Mouse (Mus musculus) G1E (cell line): ENCODE data around the gene Tnfrsf1b. TPM values are rescaled to one million over a fixed set of nuclear protein-coding genes. Genes with fewer than 3 reads are reported as not detected.

Source experiments
- ATAC-seq: 2 replicates; pipeline ENCODE4 v1.8.0; 2016; ENCODE audit warnings: mild to moderate bottlenecking; ENCODE audit not compliant: insufficient number of reproducible peaks, poor library complexity, low FRiP score, severe bottlenecking; ENCODE audit errors: extremely low read depth
- DNase-seq: peaks from one replicate; pipeline ENCODE4 v3.0.0; 2012; ENCODE audit warnings: low spot score
- H3K27me3 ChIP-seq: 2 replicates; pipeline ENCODE4 v1.6.1; 2012; ENCODE audit warnings: mild to moderate bottlenecking, low read length, inconsistent platforms; ENCODE audit not compliant: insufficient read depth
- H3K36me3 ChIP-seq: replicated peaks from 2 replicates; pipeline ENCODE3; 2012; ENCODE audit warnings: mild to moderate bottlenecking, inconsistent platforms
- H3K4me1 ChIP-seq: 2 replicates; pipeline ENCODE4 v1.6.1; 2012; ENCODE audit warnings: low read depth, low read length, inconsistent platforms, mixed read lengths; ENCODE audit not compliant: insufficient read depth
- H3K4me3 ChIP-seq: 2 replicates; pipeline ENCODE4 v1.5.1; 2012; ENCODE audit warnings: low read depth, mild to moderate bottlenecking, inconsistent platforms, low read length, moderate library complexity, mixed read lengths
- H3K9me3 ChIP-seq: replicated peaks from 2 replicates; pipeline ENCODE4 v1.6.1; 2012; ENCODE audit warnings: inconsistent platforms
- CTCF ChIP-seq: IDR thresholded peaks from 2 replicates; pipeline ENCODE4 v1.5.1; 2012; ENCODE audit warnings: low read depth, low read length, inconsistent platforms, mixed read lengths
- GATA1 ChIP-seq: IDR thresholded peaks from 2 replicates; pipeline ENCODE4 v1.6.1; 2012; ENCODE audit warnings: borderline replicate concordance, low read length, inconsistent platforms, mixed read lengths
- GATA2 ChIP-seq: IDR thresholded peaks from 2 replicates; pipeline ENCODE4 v1.6.1; 2012; ENCODE audit warnings: low read depth, low read length, inconsistent platforms, borderline replicate concordance
- POLR2AphosphoS5 ChIP-seq: IDR thresholded peaks from 2 replicates; pipeline ENCODE4 v1.6.1; 2012; ENCODE audit warnings: low read depth, low read length, inconsistent platforms; ENCODE audit not compliant: insufficient replicate concordance
- TAL1 ChIP-seq: conservative IDR thresholded peaks from 2 replicates; pipeline ENCODE4 v1.6.1; 2012; ENCODE audit warnings: low read depth, low read length, inconsistent platforms, mixed read lengths
- polyA plus RNA-seq: library from polyadenylated mRNA; stranded (reverse); fragments of >175 nt; gene quantifications from 2 replicates; pipeline ENCODE4 v1.2.3, GENCODE M21; 2012
- total RNA-seq, 2 experiments: library from RNA; stranded (forward) in 1 of 2; stranded (reverse) in 1 of 2; fragments of 200-1000 nt in 1 of 2; fragments of >200 nt in 1 of 2; fragmentation: Nextera tagmentation in 1 of 2; gene quantifications; 2 replicates each; pipeline ENCODE4 v1.2.3; 2014 to 2017

Tnfrsf1b gene
- total and polyA plus RNA-seq, 3 experiments = not detected

DNA sequence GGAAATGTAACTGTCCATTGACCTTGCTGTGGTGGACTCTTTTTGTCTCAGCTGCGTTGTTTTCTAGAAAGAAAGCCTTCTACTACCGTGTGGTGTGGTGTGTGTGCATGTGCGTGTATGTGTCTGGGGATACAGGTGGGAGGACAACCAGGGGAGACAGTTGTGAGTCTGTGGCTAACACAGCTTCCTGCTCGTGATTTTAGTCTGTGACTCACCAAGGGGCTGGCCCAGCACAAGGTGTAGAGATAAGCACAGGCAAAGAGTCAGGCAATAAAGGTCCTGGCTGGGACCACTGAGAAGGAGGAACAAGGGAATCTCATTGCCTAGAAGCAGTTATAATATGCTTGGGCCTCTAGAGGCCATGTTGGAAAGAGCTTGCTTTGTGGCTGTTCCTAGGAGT is 3.3 kb upstream of the Tnfrsf1b start:
- no peak for DNase-seq
- no peaks in the 10 kb centered on the region for H3K27me3 ChIP-seq
- TF ChIP-seq POLR2AphosphoS5 (no peak), GATA2 (no peak), CTCF (no peak), TAL1 (no peak), GATA1 (no peak)
- H3K36me3 ChIP-seq = no peaks in the 10 kb centered on the region
- H3K9me3 ChIP-seq = peaks cover 47% of the 10 kb centered on the region
- H3K4me1 ChIP-seq = no peaks in the 10 kb centered on the region
- no peak overlapping the region for H3K4me3 ChIP-seq
- no peak for ATAC-seq

DNA sequence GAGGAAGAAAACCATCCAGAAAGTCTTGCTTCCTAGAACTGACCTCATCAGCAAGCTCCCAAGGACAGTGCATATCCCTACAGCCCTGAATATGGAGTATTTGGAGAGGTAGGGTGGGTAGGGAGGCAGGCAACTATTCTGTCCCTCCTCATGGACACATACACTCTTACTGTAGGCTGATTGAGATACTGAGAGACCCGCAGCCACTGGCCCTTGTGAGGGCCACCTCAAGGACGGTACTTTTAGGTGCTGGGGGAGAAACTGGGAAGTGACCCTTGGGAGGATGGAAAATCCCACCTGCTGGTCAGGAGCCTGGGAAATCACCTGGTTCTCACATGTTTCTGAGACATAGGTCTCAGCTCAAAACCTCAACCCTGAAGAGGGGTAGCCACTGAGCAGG is 886 bp upstream of the Tnfrsf1b start:
- Histone ChIP-seq H3K4me1 (no peaks in the 10 kb centered on the region), H3K9me3 (peaks cover 50% of the 10 kb centered on the region), H3K27me3 (no peaks in the 10 kb centered on the region), H3K36me3 (no peaks in the 10 kb centered on the region), H3K4me3 (no peak overlapping the region)
- no peak for DNase-seq
- no peak for ATAC-seq
- TF ChIP-seq TAL1 (no peak), POLR2AphosphoS5 (no peak), GATA2 (no peak), GATA1 (no peak), CTCF (no peak)

DNA sequence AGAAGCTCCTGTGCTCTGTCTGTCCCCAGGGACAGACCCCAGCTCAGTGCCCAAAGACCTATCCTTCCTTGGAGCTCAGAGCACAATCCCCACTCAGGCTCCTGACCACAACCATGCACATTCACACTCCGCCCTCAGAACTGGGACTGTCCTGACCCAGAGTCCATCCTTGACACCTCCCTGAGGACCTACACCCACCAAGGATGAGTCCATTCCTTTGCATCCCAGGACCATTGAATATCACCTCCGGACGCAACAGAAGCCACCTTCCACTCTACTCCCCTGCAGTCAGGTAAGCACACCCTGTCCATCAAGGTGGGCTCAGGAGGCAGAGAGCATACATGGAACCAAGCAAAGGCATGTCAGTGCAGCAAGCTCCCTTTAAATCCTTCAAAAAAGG is 1.1 kb downstream of the Tnfrsf1b start:
- H3K36me3 ChIP-seq = no peaks in the 10 kb centered on the region
- H3K9me3 ChIP-seq = peaks cover 51% of the 10 kb centered on the region
- DNase-seq (no peak), ATAC-seq (no peak)
- H3K4me1 ChIP-seq = no peaks in the 10 kb centered on the region
- no peaks in the 10 kb centered on the region for H3K27me3 ChIP-seq
- no peak for TF ChIP-seq GATA1
- no peak for TF ChIP-seq TAL1
- no peak for TF ChIP-seq GATA2
- TF ChIP-seq CTCF = no peak
- TF ChIP-seq POLR2AphosphoS5 = no peak
- no peak overlapping the region for H3K4me3 ChIP-seq

DNA sequence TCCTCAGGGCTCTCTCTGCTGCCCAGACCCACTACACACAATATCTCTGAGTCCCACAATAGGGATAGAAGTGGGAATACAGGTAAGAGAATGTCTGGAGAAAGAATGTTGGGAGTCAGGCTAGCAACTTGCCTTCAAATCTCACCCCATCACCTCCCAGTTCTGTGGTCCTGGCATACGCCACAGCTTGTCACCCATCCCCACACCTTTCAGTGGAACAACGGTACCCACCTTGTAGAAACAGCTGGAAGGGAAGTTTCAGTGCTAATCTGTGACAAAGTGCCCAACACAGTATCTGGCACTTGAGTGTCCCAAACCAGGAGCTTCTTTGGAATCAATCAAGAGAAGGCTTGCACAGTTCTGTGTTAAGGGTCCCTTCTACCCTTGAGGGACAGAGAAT is 2.0 kb downstream of the Tnfrsf1b start:
- no peaks in the 10 kb centered on the region for H3K4me1 ChIP-seq
- TF ChIP-seq GATA2 (no peak), GATA1 (no peak), CTCF (no peak), POLR2AphosphoS5 (no peak), TAL1 (no peak)
- no peak overlapping the region for H3K4me3 ChIP-seq
- DNase-seq (no peak), ATAC-seq (no peak)
- H3K9me3 ChIP-seq = peaks cover 53% of the 10 kb centered on the region
- no peaks in the 10 kb centered on the region for H3K36me3 ChIP-seq
- H3K27me3 ChIP-seq = no peaks in the 10 kb centered on the region

DNA sequence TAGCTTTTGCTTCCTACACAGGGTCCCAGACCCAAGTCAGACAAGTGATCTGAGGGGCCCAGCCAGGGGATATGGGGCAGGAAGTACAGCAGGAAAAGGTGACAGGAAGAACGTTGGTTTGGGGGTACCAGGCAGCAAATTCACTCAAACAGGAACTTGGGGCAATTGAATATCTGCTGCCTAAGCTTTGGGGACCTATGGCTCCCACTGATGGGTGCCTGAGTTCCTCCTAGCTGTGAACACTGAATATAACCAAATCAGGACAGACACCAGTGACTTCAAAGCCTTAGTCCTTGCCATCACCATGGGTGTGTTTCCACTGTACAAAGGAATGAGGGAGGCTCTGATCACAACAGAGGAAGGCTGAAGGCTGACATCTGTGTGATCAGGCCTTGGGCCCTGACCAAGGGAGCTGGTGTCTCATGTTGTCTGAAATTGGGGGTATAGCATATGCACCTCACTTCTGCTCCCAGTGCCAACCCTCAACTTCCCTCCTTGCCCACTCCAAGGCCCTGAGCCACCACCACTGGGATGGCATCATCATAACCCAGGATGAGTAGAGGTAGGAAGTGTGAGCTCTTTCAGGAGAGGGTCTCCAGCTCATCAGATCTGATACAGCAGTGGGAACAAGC is 3.8 kb downstream of the Tnfrsf1b start:
- Histone ChIP-seq H3K36me3 (no peaks in the 10 kb centered on the region), H3K9me3 (peaks cover 61% of the 10 kb centered on the region), H3K4me1 (no peaks in the 10 kb centered on the region), H3K27me3 (no peaks in the 10 kb centered on the region), H3K4me3 (no peak overlapping the region)
- ATAC-seq = no peak
- no peak for TF ChIP-seq GATA1
- TF ChIP-seq POLR2AphosphoS5 = no peak
- TF ChIP-seq CTCF = no peak
- no peak for TF ChIP-seq TAL1
- TF ChIP-seq GATA2 = no peak
- no peak for DNase-seq

DNA sequence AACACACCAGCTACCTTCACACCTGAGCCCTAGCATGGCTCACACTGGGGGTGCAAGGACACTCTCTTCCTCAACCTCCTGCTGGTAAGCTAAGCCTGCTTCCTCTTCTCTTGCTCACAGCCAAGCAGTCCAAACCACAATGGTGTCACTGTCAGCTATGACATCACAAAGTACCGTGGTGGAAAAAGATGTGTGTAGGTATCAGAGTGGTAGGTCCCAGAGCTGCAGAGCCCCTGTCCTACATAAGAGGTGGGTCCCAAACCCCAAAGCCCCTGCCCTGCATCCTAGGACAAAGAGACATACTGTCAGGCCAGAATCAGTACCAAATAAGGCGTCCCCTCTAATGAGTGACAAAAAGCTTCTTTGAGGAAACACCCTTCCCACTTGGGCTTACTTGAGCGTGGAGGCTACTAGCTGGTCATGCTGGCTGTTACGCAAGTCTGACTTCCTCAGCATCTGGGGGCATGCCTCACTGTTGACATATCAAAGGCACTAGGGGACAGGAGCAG is 5.9 kb downstream of the Tnfrsf1b start:
- TF ChIP-seq GATA2 (no peak), CTCF (no peak), GATA1 (no peak), TAL1 (no peak), POLR2AphosphoS5 (no peak)
- ATAC-seq = no peak
- H3K4me3 ChIP-seq = no peak overlapping the region
- no peaks in the 10 kb centered on the region for H3K27me3 ChIP-seq
- H3K4me1 ChIP-seq = no peaks in the 10 kb centered on the region
- no peak for DNase-seq
- H3K36me3 ChIP-seq = no peaks in the 10 kb centered on the region
- peaks cover 54% of the 10 kb centered on the region for H3K9me3 ChIP-seq
